Mouse (Mus musculus) heart, embryonic 10.5 days (tissue): ENCODE measurements around the gene Pdcd4. TPM values are rescaled to one million over a fixed set of nuclear protein-coding genes. Genes with fewer than 3 reads are reported as not detected.

Source experiments
- DNase-seq: peaks from one replicate; pipeline ENCODE4 v3.0.0-alpha.2; 2017; ENCODE audit warnings: low spot score
- H3K27ac ChIP-seq: fragments of 300-500 bp; sonication (generic); 2 replicates; pipeline ENCODE4 v1.5.1; 2016; ENCODE audit warnings: mild to moderate bottlenecking
- H3K27me3 ChIP-seq: fragments of 300-500 bp; sonication (generic); 2 replicates; pipeline ENCODE4 v1.6.1; 2016; ENCODE audit warnings: mild to moderate bottlenecking; ENCODE audit not compliant: poor library complexity, insufficient read depth, severe bottlenecking
- H3K36me3 ChIP-seq: fragments of 300-500 bp; sonication (generic); 2 replicates; pipeline ENCODE4 v1.6.1; 2016; ENCODE audit warnings: mild to moderate bottlenecking, moderate library complexity
- H3K4me1 ChIP-seq: fragments of 300-500 bp; sonication (generic); 2 replicates; pipeline ENCODE4 v1.6.1; 2016; ENCODE audit warnings: mild to moderate bottlenecking
- H3K4me3 ChIP-seq: fragments of 300-500 bp; sonication (generic); 2 replicates; pipeline ENCODE4 v1.5.1; 2016; ENCODE audit warnings: mild to moderate bottlenecking, moderate library complexity
- H3K9me3 ChIP-seq: fragments of 300-500 bp; sonication (generic); 2 replicates; pipeline ENCODE4 v1.6.1; 2016; ENCODE audit warnings: mild to moderate bottlenecking, moderate library complexity
- WGBS: fragments of 180-500 bp; shearing (Covaris S2); methylation state at CpG from one replicate; pipeline ENCODE4 v1.1.7; 2016; 5-methylcytosine and 5-hydroxymethylcytosine counted together
- polyA plus RNA-seq: library from polyadenylated mRNA; unstranded; fragments of >200 nt; fragmentation: Nextera tagmentation; extraction: Ambion mirVana; gene quantifications from 2 replicates; pipeline ENCODE4 v1.2.1, GENCODE M21; 2016

Pdcd4 gene
- polyA plus RNA-seq, 1 experiment from 2014 or later, result 35.0 TPM

DNA sequence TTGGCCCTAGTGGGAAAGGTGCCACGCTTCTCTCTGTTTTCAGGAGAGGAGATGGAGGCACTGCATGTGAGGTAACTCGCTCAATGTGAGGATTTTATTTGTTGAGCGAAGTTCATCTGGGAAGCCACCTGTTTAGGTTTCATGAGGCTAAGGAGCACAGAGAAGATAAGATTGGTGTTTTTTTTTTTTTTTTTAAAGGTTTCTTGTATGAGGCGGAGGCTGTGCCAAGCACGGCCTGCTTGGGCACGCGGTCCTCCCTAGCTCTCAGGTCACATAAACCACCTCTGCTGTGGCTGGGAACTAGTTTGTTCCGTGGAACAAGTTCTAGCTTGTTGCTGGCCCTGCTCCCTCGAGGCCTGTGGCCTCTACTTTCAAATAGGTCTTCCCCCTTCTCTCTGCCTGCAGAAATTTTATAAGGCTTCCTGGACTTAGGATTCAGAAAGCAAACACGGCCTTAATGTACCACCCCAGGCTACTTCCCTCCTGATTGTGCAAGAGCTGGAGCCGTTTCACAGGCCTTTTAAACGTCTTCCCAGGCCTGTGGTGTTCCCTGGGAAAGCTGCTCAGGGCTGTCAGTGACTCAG, 2.6 kb downstream of the Pdcd4 start:
- H3K27ac ChIP-seq, result no peak overlapping the region
- 73% methylated on average over 12 of the region's 12 CpGs for WGBS
- H3K27me3 ChIP-seq, result peaks cover 3% of the 10 kb centered on the region; the same call in 1 of the 2 replicates
- no peak overlapping the region for H3K4me3 ChIP-seq
- no peaks in the 10 kb centered on the region for H3K9me3 ChIP-seq
- peaks cover 21% of the 10 kb centered on the region; the same call in 1 of the 2 replicates for H3K4me1 ChIP-seq
- DNase-seq, result no peak
- H3K36me3 ChIP-seq, result no peaks in the 10 kb centered on the region

DNA sequence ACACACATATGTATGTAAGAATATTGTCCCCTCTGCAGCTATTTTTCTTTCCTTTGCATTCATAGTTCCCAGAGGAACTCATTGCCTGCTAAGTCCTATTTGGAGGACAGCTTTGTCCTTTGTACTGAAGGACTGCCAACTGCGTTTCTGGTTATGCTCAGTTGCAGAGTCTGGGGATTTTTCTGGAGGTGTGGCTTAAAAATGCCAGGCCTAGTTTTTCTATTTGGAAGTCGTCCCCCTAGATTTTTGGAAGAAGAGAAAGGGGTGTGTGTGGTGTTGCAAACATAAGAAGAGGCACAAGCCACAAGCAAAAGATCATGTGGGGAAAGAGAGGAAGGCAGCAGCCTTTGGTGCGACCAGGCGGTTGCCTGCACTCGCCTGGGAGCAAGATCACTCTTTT, 6.0 kb downstream of the Pdcd4 start:
- DNase-seq, result peak; percentile 42
- Histone ChIP-seq H3K4me3 (no peak overlapping the region), H3K4me1 (peaks cover 17% of the 10 kb centered on the region), H3K27ac (peak overlapping the region; percentile 56; the same call in 1 of the 2 replicates), H3K27me3 (no peaks in the 10 kb centered on the region), H3K36me3 (no peaks in the 10 kb centered on the region), H3K9me3 (no peaks in the 10 kb centered on the region)
- WGBS, result 77% methylated on average over 5 of the region's 5 CpGs

DNA sequence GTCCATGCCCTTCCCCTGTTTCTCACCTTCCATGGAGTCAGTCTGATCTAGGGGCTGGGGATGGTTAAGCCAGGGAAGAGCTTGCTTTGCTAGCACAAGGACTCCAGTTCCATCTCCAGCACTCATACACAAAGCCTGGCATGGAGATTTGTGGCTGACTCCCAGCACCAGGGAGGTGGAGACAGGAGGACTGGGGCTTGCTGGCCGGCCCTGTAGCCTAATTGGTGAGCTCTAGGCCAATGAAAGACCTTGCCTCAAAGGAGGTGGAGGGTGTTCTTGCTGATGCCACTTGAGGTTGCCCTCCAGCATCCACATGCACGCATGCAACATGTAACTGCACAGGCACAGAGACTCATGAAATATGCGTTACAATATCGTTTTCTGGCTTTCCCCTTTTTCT, 6.5 kb downstream of the Pdcd4 start:
- Histone ChIP-seq H3K9me3 (no peaks in the 10 kb centered on the region), H3K27me3 (no peaks in the 10 kb centered on the region), H3K27ac (peak overlapping the region; percentile 56; the same call in 1 of the 2 replicates), H3K4me1 (peaks cover 15% of the 10 kb centered on the region), H3K36me3 (no peaks in the 10 kb centered on the region), H3K4me3 (no peak overlapping the region)
- 76% methylated on average over 4 of the region's 4 CpGs for WGBS
- DNase-seq, result peak; percentile 73

DNA sequence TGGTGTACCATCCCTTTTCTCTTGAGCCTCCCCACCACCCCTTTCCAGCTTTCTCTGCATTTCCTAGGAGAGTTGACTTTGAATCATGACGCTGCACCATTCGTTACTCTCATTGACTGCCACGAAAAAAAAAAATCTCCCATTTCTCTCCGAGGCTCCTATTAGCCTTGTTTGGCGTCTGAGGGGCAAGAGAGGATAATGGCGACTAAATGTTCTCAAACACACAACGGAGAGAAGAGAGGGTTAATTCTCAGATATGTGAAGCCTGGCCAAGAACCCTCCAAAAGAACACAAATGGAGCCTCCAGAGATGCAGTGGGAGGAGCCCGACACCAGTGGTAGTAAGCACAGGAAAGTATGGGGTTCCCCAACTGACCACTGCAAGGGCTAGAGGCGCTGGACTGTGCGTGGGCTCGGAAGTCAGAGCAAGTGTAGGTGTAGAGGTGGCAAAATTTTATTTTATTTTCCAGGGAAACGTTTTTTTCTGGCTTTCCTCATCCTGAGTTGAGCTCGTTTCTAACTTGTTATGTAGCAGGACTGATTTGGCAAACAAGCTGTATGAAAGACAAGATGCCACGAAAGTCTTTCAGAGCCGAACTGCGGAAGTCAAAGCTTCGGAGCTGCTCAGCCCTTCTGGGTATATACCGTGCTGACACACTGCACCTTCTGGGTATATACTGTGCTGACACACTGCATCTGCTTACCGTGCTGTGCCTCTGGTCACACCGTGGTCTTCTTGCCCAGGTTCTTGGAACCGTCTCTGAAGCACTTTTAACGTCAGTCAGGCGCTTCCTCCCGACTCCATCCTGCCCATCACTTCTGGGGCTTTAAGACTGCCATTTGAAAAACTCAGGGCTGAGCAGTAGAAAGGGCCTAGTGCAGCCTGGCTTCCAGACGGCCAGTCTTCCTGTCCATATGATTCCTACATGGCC, 7.2 kb downstream of the Pdcd4 start:
- H3K27ac ChIP-seq, result no peak overlapping the region
- 82% methylated on average over 25 of the region's 25 CpGs for WGBS
- peak; percentile 73 for DNase-seq
- no peaks in the 10 kb centered on the region for H3K27me3 ChIP-seq
- no peaks in the 10 kb centered on the region for H3K36me3 ChIP-seq
- H3K9me3 ChIP-seq, result no peaks in the 10 kb centered on the region
- peaks cover 15% of the 10 kb centered on the region for H3K4me1 ChIP-seq
- H3K4me3 ChIP-seq, result no peak overlapping the region

DNA sequence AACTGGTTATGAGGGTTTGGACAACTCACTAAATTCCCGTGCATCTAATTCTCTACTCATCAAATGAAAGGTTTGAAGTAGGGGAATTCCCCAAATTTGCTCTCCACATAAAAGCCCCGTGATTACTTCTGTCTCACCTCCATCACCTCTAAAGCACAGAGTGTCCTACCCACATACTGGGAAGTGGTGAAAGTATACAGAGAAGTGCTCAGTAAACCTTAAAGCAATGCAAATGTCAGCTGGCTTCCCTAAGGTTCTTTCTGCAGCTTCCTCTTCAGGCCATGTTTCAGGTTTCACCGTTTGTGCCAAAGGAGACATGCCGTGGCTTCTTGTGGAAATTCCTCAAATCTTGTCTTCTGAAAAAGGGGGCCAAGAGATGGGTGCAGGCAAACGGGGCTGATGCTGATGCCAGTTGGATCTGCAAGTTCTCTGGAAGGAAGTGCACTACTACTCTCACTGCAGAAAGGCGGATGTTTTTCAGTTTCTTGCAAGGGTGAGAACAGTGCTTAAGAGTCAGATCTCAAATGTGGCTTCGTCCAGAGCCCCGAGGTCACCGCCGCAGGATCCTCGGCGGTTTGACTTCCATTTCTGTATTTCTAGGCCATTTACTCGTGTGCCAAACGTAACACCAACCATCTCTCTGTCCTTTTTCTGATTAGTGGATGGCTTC, 8.0 kb downstream of the Pdcd4 start:
- peak; percentile 41 for DNase-seq
- WGBS, result 81% methylated on average over 14 of the region's 14 CpGs

DNA sequence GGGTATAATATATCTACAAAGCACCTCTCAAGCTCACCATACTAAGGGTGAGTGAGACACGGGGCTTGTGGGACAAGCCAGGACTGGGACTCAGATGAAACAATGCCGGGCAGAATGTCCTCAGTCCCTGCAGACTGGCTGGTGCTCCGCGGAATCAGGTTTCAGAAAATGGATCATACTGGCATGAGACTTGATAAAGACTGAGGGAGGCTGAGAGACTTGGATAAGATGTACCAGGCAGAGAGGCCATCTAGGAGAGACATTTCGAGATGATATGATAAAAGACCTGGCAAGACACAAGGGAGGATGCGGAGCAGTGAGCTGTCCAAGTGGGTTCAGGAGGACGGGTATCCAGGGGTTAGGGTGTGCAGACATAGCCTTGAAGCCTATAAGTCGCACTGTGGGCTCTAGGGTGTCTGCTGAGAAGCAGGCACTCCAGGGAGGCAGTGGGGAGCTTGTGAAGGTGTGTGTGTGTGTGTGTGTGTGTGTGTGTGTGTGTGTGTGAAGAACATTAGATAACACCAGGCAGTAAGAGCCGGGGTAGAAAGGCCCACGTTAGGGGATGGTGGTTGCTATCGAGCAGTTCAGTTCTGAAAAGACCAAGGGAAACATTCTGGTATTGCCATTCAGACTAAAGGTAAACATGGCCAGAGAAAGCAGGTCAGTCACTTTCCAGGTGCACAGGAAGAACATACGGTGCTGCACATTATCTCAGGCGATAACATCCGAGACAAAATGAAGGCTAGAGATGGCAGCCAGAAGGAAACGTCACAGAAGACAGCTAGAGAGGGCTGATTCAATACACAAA, 10.1 kb downstream of the Pdcd4 start:
- Histone ChIP-seq H3K27ac (peak overlapping the region; percentile 94), H3K27me3 (no peaks in the 10 kb centered on the region), H3K9me3 (no peaks in the 10 kb centered on the region), H3K4me1 (peaks cover 20% of the 10 kb centered on the region), H3K4me3 (peak overlapping the region; percentile 98), H3K36me3 (no peaks in the 10 kb centered on the region)
- WGBS, result 40% methylated on average over 15 of the region's 15 CpGs
- peak; percentile 75 for DNase-seq

More for the DNA sequence above, 8.0 kb downstream of the Pdcd4 start:
- Histone ChIP-seq H3K9me3 (no peaks in the 10 kb centered on the region), H3K4me3 (no peak overlapping the region), H3K27me3 (no peaks in the 10 kb centered on the region), H3K4me1 (peaks cover 20% of the 10 kb centered on the region), H3K36me3 (no peaks in the 10 kb centered on the region), H3K27ac (no peak overlapping the region)

DNA sequence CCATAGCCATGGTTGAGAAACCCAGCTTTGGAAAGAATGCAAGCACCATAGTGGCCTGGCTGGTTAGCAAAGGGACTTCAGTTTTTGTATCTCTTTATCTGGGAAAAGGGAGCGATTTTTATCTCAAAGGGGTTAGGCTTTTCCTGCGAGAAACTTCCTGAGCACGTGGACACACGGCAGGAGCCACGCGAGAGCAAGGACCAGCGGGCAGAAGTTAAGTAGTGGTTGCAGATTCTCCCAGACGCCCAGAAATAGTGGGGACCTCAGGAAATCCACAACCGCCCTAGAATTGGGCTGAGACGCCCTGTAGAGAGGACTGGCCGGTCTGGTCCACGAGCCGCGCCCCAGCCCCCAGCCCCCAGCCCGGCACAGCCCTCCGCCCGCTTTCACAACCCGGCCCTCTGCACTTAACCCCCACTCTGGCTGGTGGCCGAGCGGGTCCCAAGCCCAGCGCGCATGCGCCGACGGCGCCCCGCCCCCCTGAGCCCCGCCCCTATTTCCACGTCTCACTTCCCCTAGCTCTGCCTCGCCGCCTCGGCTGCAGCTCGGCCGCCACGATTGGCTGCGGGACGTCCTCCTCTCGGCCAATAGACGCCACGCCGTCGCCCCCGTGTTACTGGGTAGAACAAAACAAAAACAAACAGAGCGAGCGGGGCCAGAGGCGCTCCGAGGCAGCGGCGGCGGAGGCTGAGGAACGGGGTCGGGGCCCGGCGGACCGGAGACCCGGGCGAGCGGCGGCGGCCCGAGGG, 10.9 kb downstream of the Pdcd4 start:
- Histone ChIP-seq H3K27me3 (no peaks in the 10 kb centered on the region), H3K9me3 (no peaks in the 10 kb centered on the region), H3K36me3 (no peaks in the 10 kb centered on the region), H3K4me3 (peak overlapping the region; percentile 98), H3K27ac (peak overlapping the region; percentile 94), H3K4me1 (peaks cover 20% of the 10 kb centered on the region)
- peak; percentile 99 for DNase-seq
- 0% methylated on average over 61 of the region's 61 CpGs for WGBS

DNA sequence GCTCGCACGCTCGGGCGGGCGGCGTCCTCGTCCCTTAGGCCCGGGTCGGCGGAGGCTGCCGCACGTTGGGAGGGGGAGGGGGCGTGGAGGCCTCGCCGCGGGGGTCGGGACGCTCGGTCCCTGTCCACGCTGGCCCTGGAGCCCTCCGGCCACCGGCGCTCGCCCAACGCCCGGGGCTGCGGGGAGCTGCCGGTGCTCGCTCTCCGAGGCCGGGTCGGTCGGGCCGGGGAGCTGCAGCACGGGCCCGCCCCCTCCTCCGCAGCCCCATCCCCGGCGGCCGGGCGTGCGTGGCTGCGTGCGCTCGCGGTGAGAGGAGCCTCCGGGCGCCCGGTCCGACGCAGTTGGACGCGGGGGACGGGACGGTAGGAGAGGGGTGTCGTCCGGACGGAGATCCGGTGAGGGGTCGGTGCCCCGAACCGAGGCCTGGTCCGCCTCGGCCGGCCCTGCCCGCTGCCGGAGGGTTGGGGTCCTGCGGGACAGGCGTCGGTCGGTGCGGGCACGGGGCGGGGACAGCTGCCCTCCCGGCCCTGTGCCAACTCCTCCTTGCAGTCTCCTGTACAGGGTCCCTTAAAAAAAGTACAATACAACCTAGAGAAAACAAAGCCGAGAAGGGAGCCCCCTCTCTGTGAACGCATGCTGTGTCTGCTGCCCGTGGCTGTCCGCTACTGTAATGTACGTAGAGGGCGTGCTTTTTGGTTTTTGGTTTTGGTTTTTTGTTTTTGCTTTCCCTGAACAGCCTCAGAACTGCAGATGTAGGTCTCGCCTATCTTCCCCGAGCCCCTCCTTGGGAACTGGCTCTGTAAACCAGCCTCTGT, 11.7 kb downstream of the Pdcd4 start:
- H3K4me1 ChIP-seq, result peaks cover 20% of the 10 kb centered on the region
- peak overlapping the region; percentile 94 for H3K27ac ChIP-seq
- no peaks in the 10 kb centered on the region for H3K36me3 ChIP-seq
- WGBS, result under 1% methylated on average over 80 of the region's 83 CpGs
- no peaks in the 10 kb centered on the region for H3K9me3 ChIP-seq
- peak overlapping the region; percentile 98 for H3K4me3 ChIP-seq
- no peaks in the 10 kb centered on the region for H3K27me3 ChIP-seq
- DNase-seq, result no peak

DNA sequence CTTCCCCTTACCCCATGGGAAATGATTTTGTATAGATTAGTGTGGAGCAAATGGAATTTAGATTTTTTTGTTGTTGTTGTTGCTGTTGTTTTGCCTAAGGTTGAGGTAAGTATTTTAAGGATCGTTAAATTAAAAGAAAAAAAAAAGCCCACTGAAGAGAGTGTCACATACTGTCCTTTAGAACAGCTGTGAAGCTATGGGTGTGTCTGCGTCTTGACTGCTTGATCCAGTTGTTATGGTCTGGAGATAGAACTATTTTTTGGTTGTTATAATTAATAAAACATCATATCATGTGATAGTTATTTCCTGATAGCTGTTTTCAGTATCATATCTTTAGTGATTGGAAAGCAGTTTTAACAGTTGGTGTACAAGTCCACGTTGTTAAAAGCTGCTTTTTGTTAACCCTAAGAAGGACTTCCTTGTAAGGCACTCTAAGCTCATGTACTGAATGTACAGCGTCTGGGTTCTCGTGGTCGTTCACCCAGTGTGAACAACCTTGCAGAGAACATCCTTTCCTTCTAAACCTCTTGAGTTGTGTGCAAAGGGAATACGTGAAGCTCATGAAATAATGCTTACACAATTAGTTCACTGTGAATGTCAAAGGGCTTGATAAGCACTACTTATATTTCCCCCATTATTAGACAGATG, 12.9 kb downstream of the Pdcd4 start:
- no peak overlapping the region for H3K27ac ChIP-seq
- H3K4me1 ChIP-seq, result peaks cover 20% of the 10 kb centered on the region
- 78% methylated on average over 7 of the region's 7 CpGs for WGBS
- H3K4me3 ChIP-seq, result peak overlapping the region; percentile 98
- H3K9me3 ChIP-seq, result no peaks in the 10 kb centered on the region
- DNase-seq, result no peak
- peaks cover 10% of the 10 kb centered on the region; the same call in 1 of the 2 replicates for H3K36me3 ChIP-seq
- no peaks in the 10 kb centered on the region for H3K27me3 ChIP-seq

DNA sequence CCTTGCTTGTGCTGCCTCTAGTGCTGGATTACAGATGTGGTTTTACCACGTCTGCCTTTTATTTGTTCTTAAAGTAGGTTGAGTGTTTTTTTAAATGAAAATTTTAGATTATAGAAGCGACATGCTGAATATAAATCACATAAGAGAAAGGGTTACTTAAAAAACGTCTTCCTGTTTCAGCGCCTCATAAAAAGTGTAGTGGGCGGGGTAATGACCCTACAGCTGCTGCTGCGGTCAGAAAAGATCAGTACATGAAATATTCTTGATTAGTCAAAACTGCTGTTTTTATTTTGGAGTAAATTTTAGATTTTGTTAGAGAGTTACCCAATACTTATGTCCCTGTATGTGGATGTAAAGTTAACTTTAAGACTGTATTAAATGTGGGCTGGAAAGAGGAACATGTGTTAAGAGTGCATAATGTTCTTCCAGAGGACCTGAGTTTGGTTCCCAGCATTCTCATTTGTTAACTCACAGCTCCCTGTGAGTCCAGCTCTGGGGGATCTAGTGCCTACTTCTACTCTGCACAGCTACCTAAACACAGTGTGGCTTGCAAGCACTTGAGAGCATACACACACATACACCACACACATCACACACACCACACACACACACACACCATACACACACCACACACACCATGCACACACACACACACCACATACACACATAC, 14.1 kb downstream of the Pdcd4 start:
- peaks cover 20% of the 10 kb centered on the region for H3K4me1 ChIP-seq
- no peaks in the 10 kb centered on the region for H3K27me3 ChIP-seq
- no peak for DNase-seq
- no peak overlapping the region for H3K4me3 ChIP-seq
- 67% methylated on average over 6 of the region's 6 CpGs for WGBS
- peaks cover 21% of the 10 kb centered on the region for H3K36me3 ChIP-seq
- H3K27ac ChIP-seq, result no peak overlapping the region
- H3K9me3 ChIP-seq, result no peaks in the 10 kb centered on the region
